26 mouse cellular contexts compared by ENCODE assay signal in genomic region chr8:82669241-82669640, GRCm38 (mm10).
DNase-seq lines count a peak whose midpoint lies in the region; ATAC-seq lines count a peak whose summit lies in the region.
"Had no signal": no experiment of that assay in that cellular context is flagged by ENCODE, and none has a peak within 500 bp of the region (broad histone marks: within the 10 kb centered on the region; RNA-seq: fewer than 3 reads in every experiment).

No protein-coding gene starts in this region.

- H3K27me3 ChIP-seq in neural tube, embryonic 15.5 days (replicated peaks) = no peaks in the 10 kb centered on the region
- H3K27me3 ChIP-seq: CH12.LX; embryonic facial prominence, embryonic 13.5 days; embryonic facial prominence, embryonic 15.5 days; forebrain, embryonic 12.5 days had no signal

- no peaks in the 10 kb centered on the region for H3K36me3 ChIP-seq in neural tube, embryonic 15.5 days
- H3K36me3 ChIP-seq: embryonic facial prominence, embryonic 13.5 days; embryonic facial prominence, embryonic 15.5 days; forebrain, embryonic 10.5 days; forebrain, embryonic 12.5 days; G1E had no signal

- no peaks in the 10 kb centered on the region for H3K4me1 ChIP-seq in neural tube, embryonic 15.5 days
- H3K4me1 ChIP-seq: embryonic facial prominence, embryonic 13.5 days; embryonic facial prominence, embryonic 15.5 days; forebrain, embryonic 10.5 days; forebrain, embryonic 12.5 days had no signal

- no peaks in the 10 kb centered on the region for H3K9me3 ChIP-seq in neural tube, embryonic 15.5 days (replicated peaks)
- H3K9me3 ChIP-seq: embryonic facial prominence, embryonic 13.5 days; embryonic facial prominence, embryonic 15.5 days; forebrain, embryonic 10.5 days; forebrain, embryonic 12.5 days; G1E had no signal

- H3K4me2 ChIP-seq in neural tube, embryonic 15.5 days = no peak overlapping the region
- H3K4me2 ChIP-seq: embryonic facial prominence, embryonic 13.5 days; embryonic facial prominence, embryonic 15.5 days; forebrain, embryonic 12.5 days had no signal

- ATAC-seq in neural tube, embryonic 15.5 days (ENCODE audit: low FRiP score) = no peak
- ATAC-seq: CD4-positive, CD25-positive, alpha-beta regulatory T cell, adult 4 months; forebrain, embryonic 14.5 days; forebrain, embryonic 16.5 days had no signal

- H3K4me3 ChIP-seq in neural tube, embryonic 15.5 days (replicated peaks) = no peak overlapping the region
- H3K4me3 ChIP-seq: embryonic facial prominence, embryonic 13.5 days; embryonic facial prominence, embryonic 15.5 days; erythroblast, embryonic 14.5 days; forebrain, embryonic 10.5 days; forebrain, embryonic 12.5 days had no signal

- H3K9ac ChIP-seq in neural tube, embryonic 15.5 days (replicated peaks) = no peak overlapping the region
- H3K9ac ChIP-seq: embryonic facial prominence, embryonic 13.5 days; embryonic facial prominence, embryonic 15.5 days; forebrain, embryonic 12.5 days had no signal

- DNase-seq in adrenal gland, postnatal 10 days = peak; percentile 14
- no peak for DNase-seq in adrenal gland, postnatal 25 days
- peak; percentile 7 for DNase-seq in gastrocnemius, adult 18-20 months (ENCODE audit: low spot score)
- DNase-seq in gastrocnemius, postnatal 4 days (ENCODE audit: low spot score in 2 of 2) = no peak
- peak; percentile 26 for DNase-seq in lung, postnatal 36 days
- DNase-seq in lung, postnatal 10 days = no peak
- DNase-seq in skeletal muscle tissue, adult 2 months (ENCODE audit: low read depth, low spot score) = peak; percentile 12
- DNase-seq: adrenal gland, adult 8-10 months; B cell, adult 2 months; cerebellum, adult 11-12 months; cerebellum, adult 2 months; cerebellum, adult 9-10 months; cerebellum, postnatal 10 days; cerebellum, postnatal 36 days; embryo, embryonic 11 days had no signal

- 83% methylated on average over 4 of the region's 4 CpGs for WGBS in neural tube, embryonic 15.5 days

- no peak overlapping the region for H3K27ac ChIP-seq in neural tube, embryonic 15.5 days (replicated peaks)
- H3K27ac ChIP-seq: embryonic facial prominence, embryonic 13.5 days; embryonic facial prominence, embryonic 15.5 days; forebrain, embryonic 10.5 days; forebrain, embryonic 12.5 days had no signal

Comparison
In these comparisons a context has a peak if more than half of its experiments do, and no peak if none do; other contexts are left out.
1. DNase-seq: peak in adrenal gland, postnatal 10 days (single experiment), gastrocnemius, adult 18-20 months (single experiment), lung, postnatal 36 days (single experiment) and skeletal muscle tissue, adult 2 months (single experiment); none in adrenal gland, postnatal 25 days (single experiment), gastrocnemius, postnatal 4 days (0 of 2) and lung, postnatal 10 days (single experiment).